Comparison of ENCODE assay signal across 11 mouse cellular contexts in the genomic region with DNA sequence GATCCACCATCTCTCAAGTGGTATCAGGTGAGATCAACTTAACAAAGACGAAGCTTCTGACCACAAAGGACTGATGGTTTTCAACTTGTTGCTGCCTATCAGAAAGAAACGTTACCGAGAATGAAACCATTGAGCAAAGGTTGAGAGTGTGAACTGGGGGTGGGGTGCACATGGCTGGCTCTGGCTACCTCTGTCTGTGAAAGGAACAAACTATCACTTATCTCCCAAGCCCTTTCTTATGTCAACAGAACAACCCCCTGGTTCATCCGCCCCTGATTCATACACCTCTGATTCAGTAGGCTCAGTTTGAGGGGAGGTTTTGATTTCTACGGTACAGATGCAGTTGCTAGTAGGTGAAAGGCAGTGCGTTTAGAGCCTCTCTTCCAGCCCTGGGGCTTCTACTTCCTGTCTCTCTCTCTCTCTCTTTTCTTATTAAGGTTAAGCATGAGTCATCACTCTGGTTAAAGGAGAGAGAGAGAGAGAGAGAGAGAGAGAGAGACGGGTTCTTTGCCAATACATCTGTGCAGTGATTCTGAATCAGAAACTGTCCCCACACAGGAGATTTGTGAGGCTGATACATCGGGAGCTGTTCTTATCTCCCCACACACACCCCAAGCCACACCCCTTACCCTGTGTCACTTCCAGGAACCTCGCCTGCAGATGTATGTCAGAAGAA. TPM values are rescaled to one million over a fixed set of nuclear protein-coding genes. Genes with fewer than 3 reads are reported as not detected.
DNase-seq lines count a peak whose midpoint lies in the region; ATAC-seq and TF ChIP-seq lines count a peak whose summit lies in the region.
"Had no signal": no experiment of that assay in that cellular context is flagged by ENCODE, and none has a peak within 500 bp of the region (broad histone marks: within the 10 kb centered on the region; RNA-seq: fewer than 3 reads in every experiment).

No protein-coding gene starts in this region.

- H3K9me3 ChIP-seq in heart, embryonic 11.5 days (replicated peaks; ENCODE audit: control insufficient read depth, low read length) = no peaks in the 10 kb centered on the region
- H3K9me3 ChIP-seq: embryonic facial prominence, embryonic 13.5 days; limb, embryonic 10.5 days had no signal

- intact Hi-C loops in heart, adult 2 months (cut with DNase I) = loop anchor here (10.0 kb wide), 1 partner anchor 63 kb away; a partner anchor contains a TSS

- H3K79me2 ChIP-seq in heart, adult 2 months (replicated peaks; ENCODE audit: control insufficient read depth, insufficient read depth, low read length) = no peaks in the 10 kb centered on the region
- H3K79me2 ChIP-seq in C2C12 (ENCODE audit: control insufficient read depth, insufficient read depth) = no peaks in the 10 kb centered on the region
- no peaks in the 10 kb centered on the region for H3K79me2 ChIP-seq in myocyte (ENCODE audit: control insufficient read depth, insufficient read depth)

- no peaks in the 10 kb centered on the region for H3K79me3 ChIP-seq in C2C12 (ENCODE audit: low read depth)

- no peaks in the 10 kb centered on the region for H3K36me3 ChIP-seq in heart, embryonic 11.5 days (ENCODE audit: control insufficient read depth, insufficient read depth, low read length)
- H3K36me3 ChIP-seq in heart, adult 2 months (ENCODE audit: control insufficient read depth, insufficient read depth, low read length) = no peaks in the 10 kb centered on the region
- H3K36me3 ChIP-seq in C2C12 (ENCODE audit: control insufficient read depth, insufficient read depth) = no peaks in the 10 kb centered on the region
- H3K36me3 ChIP-seq in myocyte (ENCODE audit: control insufficient read depth, insufficient read depth) = no peaks in the 10 kb centered on the region
- H3K36me3 ChIP-seq: embryonic facial prominence, embryonic 13.5 days; limb, embryonic 10.5 days had no signal

- no peak overlapping the region for H3K27ac ChIP-seq in heart, embryonic 11.5 days (ENCODE audit: low read depth, low read length)
- H3K27ac ChIP-seq in heart, adult 2 months = no peak overlapping the region
- H3K27ac ChIP-seq: embryonic facial prominence, embryonic 13.5 days; limb, embryonic 10.5 days had no signal

- no peak for DNase-seq in heart, adult 2 months
- DNase-seq in adrenal gland, postnatal 14 days = peak; percentile 44
- no peak for DNase-seq in spleen, postnatal 14 days (ENCODE audit: low spot score in 2 of 2)
- no peak for DNase-seq in right cerebral cortex, adult 2 months (ENCODE audit: low spot score in 2 of 2)
- no peak for DNase-seq in frontal cortex, postnatal 25 days (ENCODE audit: low spot score in 2 of 2)
- DNase-seq: kidney, postnatal 10 days had no signal

- no peak overlapping the region for H3K4me3 ChIP-seq in heart, embryonic 11.5 days (ENCODE audit: low read depth, low read length)
- no peak overlapping the region for H3K4me3 ChIP-seq in heart, adult 2 months
- H3K4me3 ChIP-seq in C2C12 (ENCODE audit: insufficient read depth, poor library complexity, severe bottlenecking) (no peak overlapping the region), myocyte (no peak overlapping the region)
- H3K4me3 ChIP-seq: embryonic facial prominence, embryonic 13.5 days; limb, embryonic 10.5 days had no signal

- TF ChIP-seq POLR2A in heart, adult 2 months (IDR thresholded peaks at IDR 0.05; ENCODE audit: insufficient read depth, low read depth, low read length) = no peak
- TF ChIP-seq POLR2A in myocyte (IDR thresholded peaks at IDR 0.05; ENCODE audit: insufficient read length, low read depth) = no peak

- H3ac ChIP-seq in C2C12 (ENCODE audit: control insufficient read depth, insufficient read length, low read depth) (no peak overlapping the region), myocyte (ENCODE audit: control insufficient read depth, insufficient read length) (no peak overlapping the region)

- ATAC-seq in heart, embryonic 11.5 days (replicated peaks; ENCODE audit: insufficient number of reproducible peaks, low FRiP score, low TSS enrichment) = no peak

- no peak for TF ChIP-seq CTCF in heart, adult 2 months (IDR thresholded peaks at IDR 0.05)
- no peak for TF ChIP-seq CTCF in C2C12 (IDR thresholded peaks at IDR 0.05; ENCODE audit: control insufficient read depth, insufficient read depth, insufficient read length)

- no peaks in the 10 kb centered on the region for H3K27me3 ChIP-seq in heart, embryonic 11.5 days (ENCODE audit: control insufficient read depth, insufficient read depth, low read length)
- no peaks in the 10 kb centered on the region for H3K27me3 ChIP-seq in heart, adult 2 months (ENCODE audit: control insufficient read depth, insufficient read depth, low read length)
- H3K27me3 ChIP-seq in C2C12 (ENCODE audit: control insufficient read depth, insufficient read depth, insufficient read length) (no peaks in the 10 kb centered on the region), myocyte (ENCODE audit: control insufficient read depth, insufficient read depth, insufficient read length) (no peaks in the 10 kb centered on the region)
- H3K27me3 ChIP-seq: embryonic facial prominence, embryonic 13.5 days had no signal

- no peak overlapping the region for H3K9ac ChIP-seq in heart, embryonic 11.5 days (ENCODE audit: low read depth, low read length)
- no peak overlapping the region for H3K9ac ChIP-seq in heart, adult 2 months (ENCODE audit: low read depth, low read length)
- H3K9ac ChIP-seq: embryonic facial prominence, embryonic 13.5 days had no signal

- no peaks in the 10 kb centered on the region; the same call in 1 of the 2 replicates for H3K4me1 ChIP-seq in heart, embryonic 11.5 days (ENCODE audit: control insufficient read depth, insufficient read depth, low read length)
- peaks cover 1% of the 10 kb centered on the region; the same call in 1 of the 2 replicates for H3K4me1 ChIP-seq in heart, adult 2 months (ENCODE audit: control insufficient read depth, insufficient read depth, low read length)
- H3K4me1 ChIP-seq: limb, embryonic 10.5 days had no signal

- H3K4me2 ChIP-seq in heart, embryonic 11.5 days = 0 out of 2 replicates have a peak overlapping the region, but pooled peaks have one; percentile 25
- peak overlapping the region; percentile 67 for H3K4me2 ChIP-seq in myocyte (ENCODE audit: low read depth)
- H3K4me2 ChIP-seq: embryonic facial prominence, embryonic 13.5 days had no signal

- WGBS in heart, embryonic 11.5 days (ENCODE audit: insufficient replicate concordance) = 44% methylated on average over 9 of the region's 9 CpGs
- WGBS in heart, adult 2 months = 41% methylated on average over 9 of the region's 9 CpGs

- TF ChIP-seq EP300 in heart, adult 2 months (IDR thresholded peaks at IDR 0.05; ENCODE audit: insufficient read depth, low read depth, low read length) = no peak

TF ChIP-seq in C2C12, 6 proteins besides CTCF, POLR2A, EP300 and RAD21:
- TF ChIP-seq MYOG (IDR thresholded peaks at IDR 0.05; ENCODE audit: control insufficient read depth, extremely low read depth, insufficient read length) (no peak), MYOD1 (IDR thresholded peaks at IDR 0.05; ENCODE audit: control insufficient read depth, insufficient read length, low read depth) (no peak), FOSL1 (IDR thresholded peaks at IDR 0.05; ENCODE audit: insufficient read depth, low read length, poor library complexity, severe bottlenecking) (peak; percentile 94), MAX (IDR thresholded peaks at IDR 0.05) (peak; percentile 61), CEBPB (IDR thresholded peaks at IDR 0.05; ENCODE audit: low read depth) (peak; percentile 2)
TF ChIP-seq in C2C12: peak in this region for 3.

TF ChIP-seq in myocyte, 11 proteins besides CTCF, POLR2A, EP300 and RAD21:
- TF ChIP-seq TCF12 (IDR thresholded peaks at IDR 0.05; ENCODE audit: insufficient read depth, poor library complexity, severe bottlenecking) (peak; percentile 5), CEBPB (IDR thresholded peaks at IDR 0.05; ENCODE audit: insufficient read depth, poor library complexity, severe bottlenecking) (no peak), TCF3 (IDR thresholded peaks at IDR 0.05; ENCODE audit: insufficient read length, low read depth) (no peak)
TF ChIP-seq in myocyte: peak in this region for 1.

RNA-seq across cellular contexts. Expression of a gene that starts 59.0 kb away (rescaled TPM):
- 182 and 206 TPM in 2 replicates for polyA plus RNA-seq in heart, embryonic 11.5 days (2014; fragmentation: Nextera tagmentation; extraction: Ambion mirVana)
- total RNA-seq in heart, adult 2 months (2021) = 10 to 100 TPM; 45.3 to 45.7 TPM
- polyA plus RNA-seq in heart, adult 2 months (2012; rRNA removed) = 18.0 and 35.1 TPM in 2 replicates
- polyA plus RNA-seq in C2C12 (2012; fragmentation: generic; extraction: Trizol) (20.9 TPM), myocyte (2012; fragmentation: generic; extraction: Trizol) (39.9 TPM)
- total RNA-seq in adrenal gland, postnatal 14 days (2021) = 59.8 and 63.0 TPM in 2 replicates
